Mouse (Mus musculus): ENCODE measurements around the gene Rxra. TPM values are rescaled to one million over a fixed set of nuclear protein-coding genes. Genes with fewer than 3 reads are reported as not detected.

Rxra gene
- polyA plus RNA-seq, 1 experiment from 2014 or later = 41.3 TPM

- H3K36me3 ChIP-seq (ENCODE audit: inconsistent target) = no peaks in the 10 kb centered on the region
- 48% methylated on average over 14 of the region's 14 CpGs for WGBS (ENCODE audit: missing documents)
- H3K79me2 ChIP-seq (ENCODE audit: inconsistent target) = peaks cover 100% of the 10 kb centered on the region; the same call in 1 of the 2 replicates
- no peak overlapping the region for H3K4me3 ChIP-seq (ENCODE audit: inconsistent target)
- H3K27ac ChIP-seq = peak overlapping the region; percentile 25; the same call in 1 of the 2 replicates
These were observed 52.0 kb downstream of the Rxra start for GRCm38 (mm10) chr2:27727994-27728854.

DNA sequence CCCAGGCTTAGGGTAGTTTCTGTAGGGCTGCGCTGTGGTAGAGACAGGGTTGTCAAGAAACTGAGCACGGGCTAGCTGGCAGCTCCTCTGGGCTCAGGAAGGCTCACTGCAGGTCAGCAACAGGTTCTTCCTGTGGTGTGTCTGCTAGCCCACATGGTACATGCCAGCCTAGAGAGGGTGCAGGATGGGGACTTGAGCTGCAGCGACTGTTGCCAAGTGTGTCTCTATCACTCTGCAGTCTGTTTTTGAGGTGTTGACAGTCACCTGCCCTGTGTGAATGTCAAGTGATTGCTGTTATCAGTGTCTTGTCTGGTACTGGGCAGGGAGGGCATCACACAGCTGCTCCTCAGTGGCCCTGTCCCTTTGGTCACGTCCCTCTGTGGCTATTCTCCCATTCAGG lies 52.8 kb downstream of the Rxra start:
- H3K27ac ChIP-seq = no peak overlapping the region
- H3K36me3 ChIP-seq (ENCODE audit: inconsistent target) = no peaks in the 10 kb centered on the region
- H3K4me3 ChIP-seq (ENCODE audit: inconsistent target) = no peak overlapping the region
- WGBS (ENCODE audit: missing documents) = 56% methylated on average over 4 of the region's 4 CpGs
- H3K79me2 ChIP-seq (ENCODE audit: inconsistent target) = peaks cover 100% of the 10 kb centered on the region; the same call in 1 of the 2 replicates

GRCm38 (mm10) chr2:27730002-27730905 lies 54.0 kb downstream of the Rxra start:
- Histone ChIP-seq H3K36me3 (ENCODE audit: inconsistent target) (no peaks in the 10 kb centered on the region), H3K4me3 (ENCODE audit: inconsistent target) (no peak overlapping the region), H3K79me2 (ENCODE audit: inconsistent target) (peaks cover 100% of the 10 kb centered on the region; the same call in 1 of the 2 replicates), H3K27ac (no peak overlapping the region)
- 69% methylated on average over 13 of the region's 13 CpGs for WGBS (ENCODE audit: missing documents)

DNA sequence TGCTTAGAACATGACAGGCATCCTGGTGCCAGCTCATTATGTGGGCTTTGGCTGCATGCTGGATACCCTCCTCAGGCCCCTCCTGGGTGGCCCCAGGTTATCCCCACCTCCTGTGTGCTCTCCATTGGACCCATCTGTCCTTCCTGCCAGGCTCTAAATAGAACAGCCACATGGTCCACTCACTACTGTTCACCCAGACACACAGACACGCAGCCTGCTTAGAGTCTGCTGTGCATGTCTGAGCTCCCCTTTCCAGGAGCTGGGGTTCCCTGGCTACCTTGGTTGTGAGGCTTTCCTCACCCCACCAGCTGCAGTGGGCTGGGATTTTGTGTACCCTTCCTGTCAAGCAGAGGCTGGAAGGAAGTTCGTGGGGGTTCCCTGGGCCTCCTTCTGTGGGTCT lies 56.8 kb downstream of the Rxra start:
- Histone ChIP-seq H3K4me3 (ENCODE audit: inconsistent target) (no peak overlapping the region), H3K36me3 (ENCODE audit: inconsistent target) (no peaks in the 10 kb centered on the region; the same call in 1 of the 2 replicates), H3K79me2 (ENCODE audit: inconsistent target) (peaks cover 94% of the 10 kb centered on the region; the same call in 1 of the 2 replicates), H3K27ac (no peak overlapping the region)
- WGBS (ENCODE audit: missing documents) = 33% methylated on average over 2 of the region's 2 CpGs

- H3K79me2 ChIP-seq (ENCODE audit: inconsistent target) = peaks cover 81% of the 10 kb centered on the region; the same call in 1 of the 2 replicates
- no peak overlapping the region for H3K27ac ChIP-seq
- H3K4me3 ChIP-seq (ENCODE audit: inconsistent target) = no peak overlapping the region
- H3K36me3 ChIP-seq (ENCODE audit: inconsistent target) = no peaks in the 10 kb centered on the region; the same call in 1 of the 2 replicates
- WGBS (ENCODE audit: missing documents) = 33% methylated on average over 1 of the region's 1 CpGs
These were observed 58.1 kb downstream of the Rxra start for GRCm38 (mm10) chr2:27734328-27734727.

DNA sequence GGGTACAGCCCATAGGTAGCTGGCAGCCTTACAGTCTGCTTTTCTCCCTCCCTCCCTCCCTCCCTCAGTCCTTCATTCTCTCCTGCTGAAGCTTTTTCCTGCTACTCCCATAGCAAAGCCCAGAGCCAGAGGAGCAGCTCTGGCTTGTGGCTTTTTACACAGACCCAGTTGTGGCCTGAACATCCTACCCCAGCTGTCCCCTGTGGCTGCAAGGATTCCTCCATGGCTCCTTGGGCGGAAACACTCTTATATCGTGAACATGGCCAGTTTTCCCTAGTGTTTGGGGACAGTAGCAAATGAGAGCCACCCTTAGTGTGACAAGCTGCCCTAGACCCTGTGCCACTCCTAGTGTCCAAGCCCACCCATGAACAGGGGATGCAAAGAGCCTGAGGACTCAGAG lies 58.6 kb downstream of the Rxra start:
- 83% methylated on average over 2 of the region's 2 CpGs for WGBS (ENCODE audit: missing documents)

DNA sequence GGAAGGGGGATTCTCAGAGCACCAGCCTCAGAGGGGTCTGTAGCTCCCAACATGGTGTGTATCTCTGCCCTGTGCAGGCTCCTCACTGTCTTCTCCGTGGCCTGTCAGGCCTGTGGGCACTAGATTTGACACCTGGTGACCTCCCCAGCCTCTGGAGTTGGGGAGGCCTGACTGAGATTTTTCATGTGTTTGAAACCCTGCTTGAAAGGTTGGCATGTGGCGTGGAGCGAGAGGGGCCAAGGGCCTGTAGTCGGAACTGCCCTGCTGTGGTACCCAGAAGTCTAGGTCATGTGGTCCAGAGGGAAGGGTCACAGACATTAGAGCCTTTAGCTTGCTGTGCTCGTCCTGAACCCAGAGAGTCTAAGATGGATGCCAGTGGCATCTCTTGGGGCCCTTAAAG lies 60.6 kb downstream of the Rxra start:
- H3K79me2 ChIP-seq (ENCODE audit: inconsistent target) = peaks cover 64% of the 10 kb centered on the region; the same call in 1 of the 2 replicates
- H3K4me3 ChIP-seq (ENCODE audit: inconsistent target) = no peak overlapping the region
- WGBS (ENCODE audit: missing documents) = 100% methylated on average over 5 of the region's 5 CpGs
- H3K27ac ChIP-seq = no peak overlapping the region
- H3K36me3 ChIP-seq (ENCODE audit: inconsistent target) = peaks cover 5% of the 10 kb centered on the region; the same call in 1 of the 2 replicates

More for the DNA sequence above, 58.6 kb downstream of the Rxra start:
- Histone ChIP-seq H3K36me3 (ENCODE audit: inconsistent target) (no peaks in the 10 kb centered on the region; the same call in 1 of the 2 replicates), H3K79me2 (ENCODE audit: inconsistent target) (peaks cover 77% of the 10 kb centered on the region; the same call in 1 of the 2 replicates), H3K27ac (no peak overlapping the region), H3K4me3 (ENCODE audit: inconsistent target) (no peak overlapping the region)

- 97% methylated on average over 3 of the region's 3 CpGs for WGBS (ENCODE audit: missing documents)
- H3K79me2 ChIP-seq (ENCODE audit: inconsistent target) = peaks cover 48% of the 10 kb centered on the region; the same call in 1 of the 2 replicates
- no peak overlapping the region for H3K4me3 ChIP-seq (ENCODE audit: inconsistent target)
- peaks cover 9% of the 10 kb centered on the region; the same call in 1 of the 2 replicates for H3K36me3 ChIP-seq (ENCODE audit: inconsistent target)
- H3K27ac ChIP-seq = no peak overlapping the region
These were observed 62.2 kb downstream of the Rxra start for GRCm38 (mm10) chr2:27738396-27738795.

DNA sequence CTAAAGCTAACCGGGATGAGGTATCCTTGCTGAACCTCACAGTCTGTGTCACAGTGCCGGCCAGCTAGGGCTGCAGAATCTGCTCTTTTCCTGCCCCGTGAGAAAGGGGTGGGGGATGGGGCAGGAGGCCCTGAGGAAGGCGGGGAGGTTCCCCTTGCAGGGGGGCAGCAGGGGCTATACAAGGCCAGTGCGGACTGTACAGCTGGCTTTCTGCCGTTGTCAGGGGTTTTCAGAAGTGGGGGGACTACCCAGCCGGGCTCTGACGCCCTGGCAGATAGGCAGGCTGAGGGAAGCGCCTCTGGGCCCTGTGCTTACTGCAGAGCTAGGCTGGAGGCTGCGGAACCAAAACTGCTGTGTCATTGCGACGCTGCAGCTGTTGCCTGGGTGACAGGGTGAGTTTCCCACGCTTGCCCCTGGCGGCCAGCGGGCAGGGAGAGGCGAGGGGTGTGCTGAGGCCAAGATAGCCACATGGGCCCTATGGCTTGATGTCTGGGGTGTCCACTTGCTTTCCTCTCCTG lies 63.9 kb downstream of the Rxra start:
- 2% methylated on average over 16 of the region's 16 CpGs for WGBS (ENCODE audit: missing documents)
- no peak overlapping the region for H3K4me3 ChIP-seq (ENCODE audit: inconsistent target)
- H3K27ac ChIP-seq = peak overlapping the region; percentile 48

GRCm38 (mm10) chr2:27743177-27743576 lies 66.9 kb downstream of the Rxra start:
- 94% methylated on average over 1 of the region's 1 CpGs for WGBS (ENCODE audit: missing documents)
- H3K36me3 ChIP-seq (ENCODE audit: inconsistent target) = peaks cover 9% of the 10 kb centered on the region; the same call in 1 of the 2 replicates
- no peak overlapping the region for H3K27ac ChIP-seq
- H3K79me2 ChIP-seq (ENCODE audit: inconsistent target) = peaks cover 7% of the 10 kb centered on the region; the same call in 1 of the 2 replicates
- H3K4me3 ChIP-seq (ENCODE audit: inconsistent target) = no peak overlapping the region

More for the DNA sequence above, 63.9 kb downstream of the Rxra start:
- Histone ChIP-seq H3K36me3 (ENCODE audit: inconsistent target) (peaks cover 9% of the 10 kb centered on the region; the same call in 1 of the 2 replicates), H3K79me2 (ENCODE audit: inconsistent target) (peaks cover 31% of the 10 kb centered on the region; the same call in 1 of the 2 replicates)

- Histone ChIP-seq H3K79me2 (ENCODE audit: inconsistent target) (peaks cover 7% of the 10 kb centered on the region; the same call in 1 of the 2 replicates), H3K36me3 (ENCODE audit: inconsistent target) (peaks cover 15% of the 10 kb centered on the region; the same call in 1 of the 2 replicates), H3K4me3 (ENCODE audit: inconsistent target) (no peak overlapping the region), H3K27ac (peak overlapping the region; percentile 61; the same call in 1 of the 2 replicates)
- WGBS (ENCODE audit: missing documents) = 84% methylated on average over 7 of the region's 7 CpGs
These were observed 67.8 kb downstream of the Rxra start for GRCm38 (mm10) chr2:27743863-27744611.

GRCm38 (mm10) chr2:27744612-27745351 lies 68.5 kb downstream of the Rxra start:
- H3K27ac ChIP-seq = peak overlapping the region; percentile 61
- no peak overlapping the region for H3K4me3 ChIP-seq (ENCODE audit: inconsistent target)
- H3K79me2 ChIP-seq (ENCODE audit: inconsistent target) = peaks cover 7% of the 10 kb centered on the region; the same call in 1 of the 2 replicates
- peaks cover 22% of the 10 kb centered on the region; the same call in 1 of the 2 replicates for H3K36me3 ChIP-seq (ENCODE audit: inconsistent target)
- 19% methylated on average over 11 of the region's 13 CpGs for WGBS (ENCODE audit: missing documents)

Data from macrophage (primary cell).